Mouse (Mus musculus) liver, postnatal 0 days (tissue): ENCODE results near the gene Cdca5.

Experiments used
- CTCF ChIP-seq: sonication (generic); IDR thresholded peaks from 2 replicates; pipeline ENCODE4 v1.5.1; 2016; ENCODE audit warnings: antibody characterized with exemption, low read depth
- EP300 ChIP-seq: IDR thresholded peaks from 2 replicates; pipeline ENCODE4 v1.6.1; 2016; ENCODE audit warnings: antibody characterized with exemption, low read depth, mild to moderate bottlenecking

GRCm38 (mm10) chr19:6062418-6062817 is 22.4 kb upstream of the Cdca5 start:
- no peak for TF ChIP-seq CTCF
- no peak for TF ChIP-seq EP300
